Comparison of ENCODE assay signal across 9 mouse cellular contexts in the genomic region with DNA sequence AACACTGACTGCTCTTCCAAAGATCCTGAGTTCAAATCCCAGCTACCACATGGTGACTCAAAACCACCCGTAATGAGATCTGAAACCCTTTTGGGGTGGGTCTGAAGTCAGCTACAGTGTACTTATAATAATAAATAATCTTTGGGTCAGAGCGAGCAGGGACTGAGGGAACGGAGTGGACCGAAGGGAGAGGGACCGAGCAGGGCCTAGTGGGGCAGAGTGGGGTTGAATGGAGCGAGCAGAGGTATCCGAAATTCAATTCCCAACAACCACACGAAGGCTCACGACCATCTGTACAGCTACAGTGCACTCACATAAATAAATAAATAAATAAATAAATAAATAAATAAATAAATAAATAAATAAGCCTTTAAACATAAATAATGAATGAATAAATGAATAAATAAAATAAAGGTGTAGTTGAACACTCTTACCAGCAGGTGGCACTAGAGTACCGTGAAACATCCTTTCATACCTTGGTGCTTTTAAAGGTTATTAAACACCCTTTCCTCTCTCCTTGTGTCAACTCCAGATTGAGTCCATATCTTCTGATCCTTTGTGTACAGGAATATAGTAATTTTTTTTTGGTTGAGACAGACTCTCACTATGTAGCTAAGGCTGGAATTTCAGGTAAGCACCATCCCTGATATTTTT. TPM values are rescaled to one million over a fixed set of nuclear protein-coding genes. Genes with fewer than 3 reads are reported as not detected.
DNase-seq lines count a peak whose midpoint lies in the region; ATAC-seq lines count a peak whose summit lies in the region.
"Had no signal": no experiment of that assay in that cellular context is flagged by ENCODE, and none has a peak within 500 bp of the region (broad histone marks: within the 10 kb centered on the region; RNA-seq: fewer than 3 reads in every experiment).

No protein-coding gene starts in this region.

- no peak for ATAC-seq in CD4-positive, CD25-positive, alpha-beta regulatory T cell, adult 4 months

- DNase-seq in CD4-positive, CD25-positive, alpha-beta regulatory T cell, adult 2 months (ENCODE audit: low read depth, low spot score) = peak; percentile 84
- peak; percentile 26 to 34 for DNase-seq in left cerebral cortex, postnatal 10 days (ENCODE audit: extremely low spot score in 1 of 2, low spot score in 2 of 2)
- DNase-seq in left cerebral cortex, adult 8-10 months (ENCODE audit: low spot score in 2 of 2) = no peak
- peak; percentile 24 to 56 for DNase-seq in cerebellum, adult 18-20 months
- peak; percentile 87 for DNase-seq in induced T-regulatory cell, adult 2 months (ENCODE audit: low read depth)
- DNase-seq in splenic B cell, adult 2 months (ENCODE audit: low read depth, low spot score) = peak; percentile 82
- DNase-seq in frontal cortex, postnatal 25 days (ENCODE audit: low spot score in 2 of 2) = no peak

- no peaks in the 10 kb centered on the region for H3K36me3 ChIP-seq in splenic B cell, adult 2 months (ENCODE audit: control insufficient read depth, insufficient read depth, low read length, poor library complexity, severe bottlenecking)

- intact Hi-C loops in left cerebral cortex, postnatal 10 days (cut with DNase I) = loop anchor here (5.0 to 10.0 kb wide), 3 partner anchors 52 to 346 kb away; no protein-coding TSS in a partner anchor

- H3K27me3 ChIP-seq in splenic B cell, adult 2 months (ENCODE audit: control insufficient read depth, insufficient read depth, low read length, poor library complexity, severe bottlenecking) = no peaks in the 10 kb centered on the region
- H3K27me3 ChIP-seq: heart, embryonic 13.5 days had no signal

RNA-seq across cellular contexts. Expression of gene Zfp78, which starts 4.0 kb away (rescaled TPM):
- 1 to 10 TPM; 4.0 to 5.1 TPM for polyA plus RNA-seq in CD4-positive, CD25-positive, alpha-beta regulatory T cell, adult 4 months (2017; shearing (Covaris generic))
- total RNA-seq in left cerebral cortex, postnatal 10 days (2021) = 1 to 10 TPM; 4.6 to 5.5 TPM
- 1 to 10 TPM; 3.6 to 9.3 (median 6.7) TPM for total RNA-seq in left cerebral cortex, adult 8-10 months (2022)

RNA-seq across cellular contexts. Expression of gene Gm3854, which starts 15.5 kb away (rescaled TPM):
- polyA plus RNA-seq in CD4-positive, CD25-positive, alpha-beta regulatory T cell, adult 4 months (2017; shearing (Covaris generic)) = under 1 TPM; 0.11 to 0.39 TPM
- total RNA-seq in left cerebral cortex, postnatal 10 days (2021) = 1 to 10 TPM; 8.1 to 8.6 TPM
- 1 to 10 TPM; 5.0 to 6.8 (median 5.9) TPM for total RNA-seq in left cerebral cortex, adult 8-10 months (2022)

RNA-seq across cellular contexts. Expression of gene Zfp28, which starts 24.0 kb away (rescaled TPM):
- 1 to 10 TPM; 4.0 to 5.5 TPM for polyA plus RNA-seq in CD4-positive, CD25-positive, alpha-beta regulatory T cell, adult 4 months (2017; shearing (Covaris generic))
- total RNA-seq in left cerebral cortex, postnatal 10 days (2021) = 10 to 100 TPM in 1 of 2 experiments, 1 to 10 TPM in 1; 8.9 to 10.2 TPM
- 10 to 100 TPM in 1 of 4 experiments, 1 to 10 TPM in 3; 7.0 to 11.6 (median 9.3) TPM for total RNA-seq in left cerebral cortex, adult 8-10 months (2022)

RNA-seq across cellular contexts. Expression of gene Zfp583, which starts 28.0 kb away (rescaled TPM):
- polyA plus RNA-seq in CD4-positive, CD25-positive, alpha-beta regulatory T cell, adult 4 months (2017; shearing (Covaris generic)) = 1 to 10 TPM in 1 of 2 experiments, under 1 TPM in 1; 0.94 to 1.4 TPM
- total RNA-seq in left cerebral cortex, postnatal 10 days (2021) = 10 to 100 TPM; 14.0 to 15.7 TPM
- 10 to 100 TPM in 1 of 4 experiments, 1 to 10 TPM in 3; 9.3 to 10.0 (median 9.6) TPM for total RNA-seq in left cerebral cortex, adult 8-10 months (2022)

RNA-seq across cellular contexts. Expression of gene Smim17, which starts 39.5 kb away (rescaled TPM):
- polyA plus RNA-seq in CD4-positive, CD25-positive, alpha-beta regulatory T cell, adult 4 months (2017; shearing (Covaris generic)) = not detected
- total RNA-seq in left cerebral cortex, postnatal 10 days (2021) = 10 to 100 TPM; 14.7 to 15.7 TPM
- total RNA-seq in left cerebral cortex, adult 8-10 months (2022) = 10 to 100 TPM; 16.9 to 20.0 (median 18.4) TPM
- polyA plus RNA-seq: heart, embryonic 13.5 days had no signal

Comparison
In these comparisons a context has a peak if more than half of its experiments do, and no peak if none do; other contexts are left out.
1. DNase-seq: peak in CD4-positive, CD25-positive, alpha-beta regulatory T cell, adult 2 months (single experiment), left cerebral cortex, postnatal 10 days (2 of 2), cerebellum, adult 18-20 months (2 of 2), induced T-regulatory cell, adult 2 months (single experiment) and splenic B cell, adult 2 months (single experiment); none in left cerebral cortex, adult 8-10 months (0 of 2) and frontal cortex, postnatal 25 days (0 of 2).